Mouse (Mus musculus) hindbrain, embryonic 11.5 days (tissue): ENCODE measurements around the gene Ptprr. TPM values are rescaled to one million over a fixed set of nuclear protein-coding genes. Genes with fewer than 3 reads are reported as not detected.

ENCODE experiments used
- ATAC-seq: fragments of 200-750 bp; cut with Nextera tagmentation; 2 replicates; pipeline ENCODE4 v1.8.0; 2017; ENCODE audit warnings: mild to moderate bottlenecking, moderate TSS enrichment, moderate library complexity; ENCODE audit not compliant: low FRiP score
- DNase-seq: peaks from one replicate; pipeline ENCODE4 v3.0.0-alpha.2; 2015; ENCODE audit warnings: low spot score
- H3K27ac ChIP-seq: fragments of 300-500 bp; sonication (generic); 2 replicates; pipeline ENCODE4 v1.5.1; 2014; ENCODE audit warnings: mild to moderate bottlenecking, low read depth, low read length
- H3K27me3 ChIP-seq: fragments of 300-500 bp; sonication (generic); 2 replicates; pipeline ENCODE4 v1.6.1; 2014; ENCODE audit warnings: mild to moderate bottlenecking, low read length, moderate library complexity, mixed read lengths; ENCODE audit not compliant: control insufficient read depth, insufficient read depth
- H3K36me3 ChIP-seq: fragments of 300-500 bp; sonication (generic); 2 replicates; pipeline ENCODE4 v1.6.1; 2014; ENCODE audit warnings: mild to moderate bottlenecking, low read length, moderate library complexity, mixed read lengths; ENCODE audit not compliant: control insufficient read depth, insufficient read depth
- H3K4me1 ChIP-seq: fragments of 300-500 bp; sonication (generic); replicated peaks from 2 replicates; pipeline ENCODE4 v1.6.1; 2014; ENCODE audit warnings: low read length, mixed read lengths; ENCODE audit not compliant: control insufficient read depth, insufficient read depth
- H3K4me2 ChIP-seq: fragments of 300-500 bp; sonication (generic); replicated peaks from 2 replicates; pipeline ENCODE4 v1.6.1; 2014; ENCODE audit warnings: mild to moderate bottlenecking, low read depth, low read length
- H3K4me3 ChIP-seq: fragments of 300-500 bp; sonication (generic); 2 replicates; pipeline ENCODE4 v1.5.1; 2014; ENCODE audit warnings: low read depth, low read length
- H3K9ac ChIP-seq: fragments of 300-500 bp; sonication (generic); 2 replicates; pipeline ENCODE4 v1.6.1; 2014; ENCODE audit warnings: low read depth, low read length
- H3K9me3 ChIP-seq: fragments of 300-500 bp; sonication (generic); 2 replicates; pipeline ENCODE4 v1.6.1; 2016; ENCODE audit warnings: low read length; ENCODE audit not compliant: control insufficient read depth
- WGBS: fragments of 180-500 bp; shearing (Covaris S2); extraction: QIAGEN DNeasy Blood & Tissue Kit; methylation state at CpG from one replicate; pipeline ENCODE4 v1.1.7; 2014; 5-methylcytosine and 5-hydroxymethylcytosine counted together
- polyA plus RNA-seq: library from polyadenylated mRNA; unstranded; fragments of >200 nt; fragmentation: Nextera tagmentation; extraction: Ambion mirVana; gene quantifications from 2 replicates; pipeline ENCODE4 v1.2.1, GENCODE M21; 2014

Gene Ptprr
- polyA plus RNA-seq, 1 experiment from 2014 or later: 2.0 TPM

- ATAC-seq: no peak
- H3K27ac ChIP-seq: no peak overlapping the region
- no peak overlapping the region for H3K9ac ChIP-seq
- no peak overlapping the region for H3K4me2 ChIP-seq
- H3K4me1 ChIP-seq: no peaks in the 10 kb centered on the region
- H3K9me3 ChIP-seq: no peaks in the 10 kb centered on the region
- H3K4me3 ChIP-seq: no peak overlapping the region
- 91% methylated on average over 7 of the region's 7 CpGs for WGBS
- no peaks in the 10 kb centered on the region for H3K27me3 ChIP-seq
- no peaks in the 10 kb centered on the region for H3K36me3 ChIP-seq
- DNase-seq: no peak
These were observed 80.5 kb downstream of the Ptprr start for GRCm38 (mm10) chr10:116098470-116098869.

GRCm38 (mm10) chr10:116108176-116108575, 90.2 kb downstream of the Ptprr start:
- 74% methylated on average over 4 of the region's 4 CpGs for WGBS
- H3K27ac ChIP-seq: no peak overlapping the region
- DNase-seq (no peak), ATAC-seq (no peak)
- H3K9ac ChIP-seq: no peak overlapping the region
- H3K4me2 ChIP-seq: no peak overlapping the region
- no peaks in the 10 kb centered on the region for H3K27me3 ChIP-seq
- no peak overlapping the region for H3K4me3 ChIP-seq
- H3K9me3 ChIP-seq: no peaks in the 10 kb centered on the region
- no peaks in the 10 kb centered on the region for H3K4me1 ChIP-seq
- no peaks in the 10 kb centered on the region for H3K36me3 ChIP-seq

- Histone ChIP-seq H3K9ac (no peak overlapping the region), H3K4me3 (no peak overlapping the region), H3K4me2 (no peak overlapping the region), H3K4me1 (no peaks in the 10 kb centered on the region), H3K27me3 (no peaks in the 10 kb centered on the region), H3K9me3 (no peaks in the 10 kb centered on the region; the same call in 1 of the 2 replicates), H3K36me3 (no peaks in the 10 kb centered on the region), H3K27ac (no peak overlapping the region)
- ATAC-seq: no peak
- WGBS: 74% methylated on average over 1 of the region's 1 CpGs
- DNase-seq: no peak
These were observed 90.7 kb downstream of the Ptprr start for GRCm38 (mm10) chr10:116108730-116109129.

GRCm38 (mm10) chr10:116112868-116113267, 94.9 kb downstream of the Ptprr start:
- Histone ChIP-seq H3K27ac (no peak overlapping the region), H3K36me3 (no peaks in the 10 kb centered on the region), H3K27me3 (no peaks in the 10 kb centered on the region), H3K4me3 (no peak overlapping the region), H3K4me2 (no peak overlapping the region), H3K4me1 (no peaks in the 10 kb centered on the region), H3K9me3 (no peaks in the 10 kb centered on the region; the same call in 1 of the 2 replicates), H3K9ac (no peak overlapping the region)
- DNase-seq (no peak), ATAC-seq (no peak)
- WGBS: 96% methylated on average over 11 of the region's 11 CpGs

GRCm38 (mm10) chr10:116113867-116114474, 96.0 kb downstream of the Ptprr start, which contains the start of gene 4933416C03Rik:
Gene 4933416C03Rik, minus strand, starts transcription at chr10:116113917.
- no peaks in the 10 kb centered on the region for H3K4me1 ChIP-seq
- WGBS: 95% methylated on average over 39 of the region's 39 CpGs
- H3K9me3 ChIP-seq: no peaks in the 10 kb centered on the region; the same call in 1 of the 2 replicates
- DNase-seq: no peak
- no peak within 1 kb of the TSS for H3K27ac ChIP-seq
- H3K36me3 ChIP-seq: no peaks in the 10 kb centered on the region
- no peak within 1 kb of the TSS for H3K4me3 ChIP-seq
- H3K27me3 ChIP-seq: no peaks in the 10 kb centered on the region
- H3K9ac ChIP-seq: no peak within 1 kb of the TSS
- no peak for ATAC-seq
- H3K4me2 ChIP-seq: no peak within 1 kb of the TSS

GRCm38 (mm10) chr10:116115881-116116677, 98.1 kb downstream of the Ptprr start:
- Histone ChIP-seq H3K4me3 (no peak overlapping the region), H3K9ac (no peak overlapping the region), H3K27me3 (no peaks in the 10 kb centered on the region), H3K4me2 (no peak overlapping the region), H3K36me3 (no peaks in the 10 kb centered on the region), H3K27ac (no peak overlapping the region), H3K4me1 (no peaks in the 10 kb centered on the region), H3K9me3 (no peaks in the 10 kb centered on the region; the same call in 1 of the 2 replicates)
- no peak for DNase-seq
- no peak for ATAC-seq
- 83% methylated on average over 4 of the region's 4 CpGs for WGBS

GRCm38 (mm10) chr10:116117060-116117459, 99.0 kb downstream of the Ptprr start:
- H3K27ac ChIP-seq: no peak overlapping the region
- 91% methylated on average over 8 of the region's 8 CpGs for WGBS
- no peak for ATAC-seq

GRCm38 (mm10) chr10:116121463-116121862, 103.5 kb downstream of the Ptprr start:
- no peak for DNase-seq

More at GRCm38 (mm10) chr10:116117060-116117459, 99.0 kb downstream of the Ptprr start:
- Histone ChIP-seq H3K4me3 (no peak overlapping the region), H3K4me1 (no peaks in the 10 kb centered on the region), H3K4me2 (no peak overlapping the region), H3K27me3 (no peaks in the 10 kb centered on the region), H3K36me3 (no peaks in the 10 kb centered on the region), H3K9me3 (no peaks in the 10 kb centered on the region; the same call in 1 of the 2 replicates), H3K9ac (no peak overlapping the region)
- DNase-seq: no peak

More at GRCm38 (mm10) chr10:116121463-116121862, 103.5 kb downstream of the Ptprr start:
- ATAC-seq: no peak
- WGBS: 85% methylated on average over 2 of the region's 2 CpGs
- H3K4me3 ChIP-seq: no peak overlapping the region
- H3K9me3 ChIP-seq: no peaks in the 10 kb centered on the region
- H3K9ac ChIP-seq: no peak overlapping the region
- no peaks in the 10 kb centered on the region for H3K36me3 ChIP-seq
- no peaks in the 10 kb centered on the region for H3K27me3 ChIP-seq
- H3K4me2 ChIP-seq: no peak overlapping the region
- H3K4me1 ChIP-seq: no peaks in the 10 kb centered on the region
- H3K27ac ChIP-seq: no peak overlapping the region
